Mouse (Mus musculus) embryonic stem cell, embryonic (primary cell): ENCODE data around the gene Cfap157.

Source experiments
- CTCF ChIA-PET, 4 experiments: fragments of 300-600 bp in 2 of 4; fragments of 350-600 bp in 2 of 4; sonication (Branson Sonifier 250); formaldehyde crosslinking; loops; one replicate each; lab custom pipeline; 2022; ENCODE audit warnings: inconsistent platforms in 2 of 4; lab: Charles Lee
- POLR2A ChIA-PET, 4 experiments: fragments of 300-600 bp in 2 of 4; fragments of 350-600 bp in 2 of 4; sonication (Branson Sonifier 250); formaldehyde crosslinking; loops; one replicate each; lab custom pipeline; 2022; ENCODE audit warnings: antibody characterized with exemption in 4 of 4, inconsistent platforms in 1 of 4; lab: Charles Lee

The Cfap157 gene

DNA sequence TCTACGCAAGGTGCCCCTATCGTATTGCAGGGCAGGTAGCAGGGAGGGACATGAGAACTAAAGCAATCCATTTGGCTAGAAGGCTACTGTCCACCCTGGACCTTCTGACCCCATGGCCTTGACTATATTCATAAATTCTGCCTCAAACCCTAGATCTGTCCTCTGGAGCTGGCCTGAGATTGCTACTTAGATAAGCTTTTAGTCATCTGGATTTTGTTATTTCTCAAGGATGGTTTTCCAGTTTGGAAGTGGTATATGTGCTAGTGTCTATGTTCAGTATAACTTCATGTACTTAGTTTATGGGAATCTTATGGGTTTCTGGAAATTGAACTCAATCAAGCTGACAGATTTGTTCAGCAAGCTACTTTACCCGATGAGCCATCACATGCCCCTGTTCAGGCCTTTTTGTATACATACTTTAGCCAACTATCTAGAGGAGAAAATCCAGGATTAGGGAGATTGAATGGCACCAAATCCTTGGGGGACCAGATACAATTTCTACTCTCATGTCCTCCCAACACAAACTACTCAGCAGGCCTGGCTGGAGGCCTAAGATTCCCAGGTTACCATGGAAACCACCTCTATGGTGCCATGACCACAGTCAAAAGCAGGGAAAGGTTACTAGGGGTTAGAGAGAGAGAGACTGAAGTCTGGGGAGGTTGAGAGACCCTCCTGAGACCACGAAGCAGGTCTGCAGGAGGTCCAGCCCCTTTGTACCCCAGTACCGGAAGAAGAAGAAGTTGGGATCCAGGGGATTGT is 14.7 kb downstream of the Cfap157 start:
- ChIA-PET POLR2A (interaction anchor here in 1 of 4 experiments (1.0 to 4.3 kb wide), 5 partner anchors 13 to 108 kb away, joined by 3 to 28 read pairs (median 3); partner anchors contain the start of gene Tor2a), CTCF (interaction anchor here in 3 of 4 experiments (1.2 to 2.2 kb wide), 8 partner anchors 8 to 90 kb away, joined by 3 to 7 read pairs (median 5); partner anchors contain the start of gene Tor2a (in 3 of the 3))

DNA sequence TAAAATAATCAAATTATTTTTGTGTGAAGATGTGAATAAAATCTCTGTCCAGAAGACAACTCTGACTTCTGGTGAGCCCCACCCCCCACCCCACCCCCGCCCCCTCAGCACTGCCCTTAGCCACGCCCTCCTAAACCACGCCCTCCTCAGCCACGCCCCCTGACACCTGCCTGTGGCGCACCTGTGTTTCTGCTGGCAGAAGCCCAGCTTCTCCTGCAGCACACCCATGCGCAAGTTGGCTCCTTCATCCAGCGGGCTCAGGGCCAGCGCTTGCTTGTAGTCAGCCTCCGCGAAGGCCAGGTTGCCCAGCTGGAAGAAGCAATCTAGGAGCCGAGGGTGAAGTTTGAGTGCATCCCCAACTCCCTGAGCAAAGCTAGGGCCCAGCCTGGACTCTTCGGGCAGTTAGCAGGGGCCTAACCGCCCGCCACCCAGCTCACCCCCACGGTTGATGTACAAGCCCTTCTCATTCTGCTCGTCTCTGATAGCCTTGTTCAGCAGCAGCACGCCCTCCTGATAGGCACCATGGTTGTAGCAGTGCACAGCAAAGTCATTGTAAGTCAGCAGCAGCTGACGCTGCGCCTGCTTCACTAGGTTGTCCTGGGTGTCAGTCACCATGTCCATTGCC is 15.5 kb downstream of the Cfap157 start:
- ChIA-PET CTCF (interaction anchor here in 3 of 4 experiments (0.6 to 2.2 kb wide), 8 partner anchors 8 to 90 kb away, joined by 3 to 7 read pairs (median 5); partner anchors contain the start of gene Tor2a (in 3 of the 3)), POLR2A (interaction anchor here in 3 of 4 experiments (0.6 to 4.3 kb wide), 9 partner anchors 12 to 363 kb away, joined by 3 to 28 read pairs (median 3); partner anchors contain the start of genes Fpgs (in 1 of the 3), Garnl3 (in 1 of the 3) and Tor2a (in 1 of the 3))

DNA sequence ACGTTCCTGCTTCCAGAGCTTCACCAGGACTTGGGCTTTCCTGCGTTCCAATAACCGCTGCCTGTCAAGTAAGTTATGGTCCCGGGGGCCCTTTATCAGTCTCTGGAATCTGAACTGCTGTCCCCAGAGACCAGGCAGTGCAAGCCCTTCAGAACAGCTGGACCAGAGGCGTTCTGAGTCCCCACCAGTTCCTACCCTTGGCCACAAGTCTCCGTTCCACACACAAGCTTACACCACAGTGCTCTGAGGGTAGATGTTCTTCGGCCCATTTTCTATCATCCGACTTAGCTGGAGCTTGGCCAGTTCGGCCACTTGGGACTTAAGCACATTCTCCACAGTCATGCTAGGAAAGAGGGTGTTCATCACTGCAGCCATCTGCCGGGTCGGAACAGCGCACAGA is 17.0 kb downstream of the Cfap157 start:
- ChIA-PET POLR2A (interaction anchor here in 3 of 4 experiments (0.8 to 4.3 kb wide), 8 partner anchors 8 to 364 kb away, joined by 3 to 28 read pairs (median 3); partner anchors contain the start of genes Tor2a (in 3 of the 3), Garnl3 (in 1 of the 3), Ptrh1 (in 1 of the 3) and Ttc16 (in 1 of the 3)), CTCF (interaction anchor here in 3 of 4 experiments (0.6 to 4.1 kb wide), 8 partner anchors 9 to 897 kb away, joined by 4 to 13 read pairs (median 6); partner anchors contain the start of gene Tor2a (in 2 of the 3))

DNA sequence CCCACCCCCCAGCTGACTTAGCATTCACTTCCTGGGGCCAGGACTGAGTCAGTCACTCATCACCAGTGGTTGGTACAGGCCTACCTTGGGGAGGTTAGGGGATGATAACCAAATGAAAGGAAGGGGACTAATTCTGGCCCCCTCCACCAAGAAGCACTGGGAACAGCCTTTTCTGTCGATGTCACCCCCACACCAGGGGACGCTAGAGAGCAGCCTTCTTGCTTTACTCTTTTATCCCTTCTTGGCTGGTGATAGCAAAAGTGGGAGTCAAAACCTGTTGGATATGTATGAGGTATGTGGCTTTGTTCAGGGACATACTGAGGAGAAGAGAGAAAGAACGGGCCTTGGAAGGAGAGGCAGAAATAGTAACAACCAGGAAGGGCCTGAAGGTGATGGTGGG is 20.9 kb downstream of the Cfap157 start:
- ChIA-PET POLR2A (interaction anchor here in 2 of 4 experiments (1.2 to 2.2 kb wide), 3 partner anchors 12 to 58 kb away, joined by 4 to 5 read pairs (median 4); partner anchors contain the start of genes Ptrh1 (in 1 of the 2) and Ttc16 (in 1 of the 2)), CTCF (interaction anchor here (0.5 to 1.5 kb wide), 6 partner anchors 18 to 191 kb away, joined by 3 to 4 read pairs (median 3); no protein-coding TSS in a partner anchor)

DNA sequence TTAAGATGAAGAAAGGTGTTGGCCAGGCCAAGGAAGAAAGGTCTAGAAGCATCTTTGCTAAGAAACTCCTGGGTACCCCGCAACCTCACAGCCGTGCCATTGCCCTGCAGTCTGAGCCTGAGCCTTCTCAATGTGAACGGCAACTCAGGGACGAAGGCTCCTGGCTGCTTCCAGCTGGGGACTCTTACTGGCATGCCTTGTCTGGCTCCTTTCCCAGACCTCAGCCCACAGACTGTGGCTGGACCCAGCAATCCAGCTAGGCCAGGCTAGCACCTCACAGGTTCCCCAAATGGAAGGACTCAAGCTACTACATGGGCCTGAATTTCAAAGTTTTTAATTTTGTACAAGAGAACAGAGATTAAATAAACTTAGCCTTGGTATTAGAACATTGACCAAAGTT is 22.4 kb downstream of the Cfap157 start:
- ChIA-PET CTCF (interaction anchor here in 2 of 4 experiments (0.7 to 1.5 kb wide), 3 partner anchors 17 to 72 kb away, joined by 3 to 5 read pairs (median 3); no protein-coding TSS in a partner anchor), POLR2A (interaction anchor here in 3 of 4 experiments (0.6 to 2.2 kb wide), 10 partner anchors 10 to 133 kb away, joined by 3 to 5 read pairs (median 3); partner anchors contain the start of genes Cdk9 (in 2 of the 3), Cfap157 (in 1 of the 3), Ptrh1 (in 1 of the 3) and Ttc16 (in 1 of the 3))

DNA sequence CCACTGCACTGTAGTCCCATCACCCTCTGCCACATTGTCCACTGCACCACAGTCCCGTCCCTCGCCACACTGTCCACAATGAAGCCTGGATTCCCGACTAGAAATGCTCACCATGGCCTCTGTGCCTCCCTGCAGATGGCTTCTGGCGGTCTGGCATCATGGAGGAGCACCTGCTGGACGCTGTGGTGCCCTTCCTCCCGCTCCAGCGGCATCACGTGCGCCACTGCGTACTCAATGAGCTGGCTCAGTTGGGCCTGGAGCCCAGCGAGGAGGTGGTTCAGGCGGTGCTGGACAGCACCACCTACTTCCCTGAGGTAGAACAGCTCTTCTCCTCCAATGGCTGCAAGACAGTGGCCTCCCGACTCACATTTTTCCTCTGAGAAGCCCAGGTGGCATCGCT is 22.9 kb downstream of the Cfap157 start:
- ChIA-PET CTCF (interaction anchor here in 1 of 4 experiments (0.9 kb wide), 1 partner anchor 53 kb away, joined by 3 read pairs; no protein-coding TSS in a partner anchor), POLR2A (interaction anchor here in 2 of 4 experiments (1.0 to 2.2 kb wide), 6 partner anchors 10 to 133 kb away, joined by 3 to 5 read pairs (median 3); partner anchors contain the start of genes Cfap157 (in 1 of the 2), Ptrh1 (in 1 of the 2) and Ttc16 (in 1 of the 2))

DNA sequence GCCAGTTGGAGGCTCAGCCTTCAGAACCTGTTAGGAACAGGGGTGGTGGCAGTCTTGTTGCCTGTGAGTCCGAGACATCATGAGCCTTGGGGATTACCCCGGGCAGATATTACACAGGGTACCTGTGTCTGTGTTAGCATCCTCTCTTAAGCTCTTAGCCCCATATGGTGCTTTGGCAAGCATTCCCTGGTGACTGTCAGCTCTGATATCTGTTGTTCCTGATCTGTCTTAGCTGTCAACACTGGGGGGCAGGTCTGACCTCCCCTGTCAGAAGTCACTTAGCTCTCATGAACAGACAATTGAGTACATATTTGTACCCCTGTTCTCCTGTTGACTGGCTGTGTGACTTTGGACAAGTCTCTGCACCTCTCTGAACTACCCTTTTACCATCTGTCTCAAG is 25.2 kb downstream of the Cfap157 start:
- CTCF ChIA-PET: interaction anchor here in 2 of 4 experiments (1.3 to 4.1 kb wide), 7 partner anchors 20 to 153 kb away, joined by 3 to 35 read pairs (median 8); no protein-coding TSS in a partner anchor

DNA sequence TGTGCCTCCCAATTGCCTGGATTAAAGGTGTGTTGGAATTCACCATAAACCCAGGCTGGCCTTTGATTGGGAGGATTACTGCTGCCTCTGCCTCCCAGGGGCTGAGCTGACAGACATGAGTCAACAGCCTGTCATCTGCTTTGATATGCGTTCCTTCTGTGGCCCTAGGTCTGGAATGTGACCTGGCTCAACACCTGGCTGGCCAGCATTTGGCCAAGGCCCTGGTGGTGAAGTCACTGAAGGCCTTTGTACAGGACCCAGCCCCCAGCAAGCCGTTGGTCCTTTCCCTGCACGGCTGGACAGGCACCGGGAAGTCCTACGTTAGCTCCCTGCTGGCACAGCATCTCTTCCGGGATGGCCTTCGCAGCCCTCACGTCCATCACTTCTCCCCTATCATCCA is 25.7 kb downstream of the Cfap157 start:
- ChIA-PET POLR2A (interaction anchor here in 3 of 4 experiments (0.6 to 5.2 kb wide), 7 partner anchors 8 to 523 kb away, joined by 3 to 28 read pairs (median 3); no protein-coding TSS in a partner anchor), CTCF (interaction anchor here in 3 of 4 experiments (0.6 to 4.1 kb wide), 22 partner anchors 8 to 375 kb away, joined by 3 to 35 read pairs (median 8); no protein-coding TSS in a partner anchor)

More for the DNA sequence above, 25.2 kb downstream of the Cfap157 start:
- POLR2A ChIA-PET: interaction anchor here in 3 of 4 experiments (0.6 to 5.2 kb wide), 7 partner anchors 8 to 524 kb away, joined by 3 to 28 read pairs (median 4); no protein-coding TSS in a partner anchor

DNA sequence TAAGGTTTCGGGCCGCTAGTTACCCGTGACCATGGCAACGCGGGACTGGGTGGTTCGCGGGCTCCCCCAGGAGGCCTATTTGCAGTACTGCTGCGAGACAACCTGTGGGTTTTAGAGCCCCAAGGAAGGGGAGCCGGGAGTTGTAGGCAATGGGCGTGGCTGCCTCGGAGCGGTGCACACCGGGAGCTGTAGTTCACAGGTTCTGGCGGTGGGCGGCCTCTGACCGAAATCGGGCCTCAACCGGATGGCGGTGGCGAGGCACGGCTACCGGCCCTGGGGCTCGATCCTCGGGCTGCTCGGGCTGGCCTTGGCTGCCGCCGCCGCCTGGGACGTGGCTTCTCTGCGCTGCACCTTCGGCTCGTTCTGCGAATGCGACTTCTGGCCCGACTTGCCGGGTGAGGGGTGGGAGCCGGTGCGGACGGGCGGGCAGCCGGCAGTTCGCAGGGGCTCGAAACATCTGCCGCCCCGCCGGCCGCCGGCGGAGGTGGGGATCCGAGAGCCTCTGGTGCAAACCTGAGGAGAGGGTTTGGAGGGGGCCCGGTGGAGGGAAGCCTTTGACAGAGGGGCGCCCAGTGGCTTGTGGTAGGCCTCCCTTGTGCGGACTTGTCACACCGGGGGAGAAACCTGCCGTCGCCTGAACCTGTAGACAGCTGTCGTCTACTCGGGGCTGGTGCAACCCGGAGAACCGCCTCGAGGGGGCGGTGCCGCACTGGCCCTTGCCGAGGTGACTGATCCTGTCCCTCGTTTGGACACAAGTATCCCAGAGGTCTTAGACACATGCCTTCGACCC is 27.0 kb downstream of the Cfap157 start, which contains the start of gene Tor2a:
Gene Tor2a (plus strand): TSS at position 179 of the 790 bp plus-strand sequence.
- ChIA-PET CTCF (interaction anchor here (0.5 to 4.1 kb wide), 99 partner anchors 8 to 875 kb away, joined by 3 to 35 read pairs (median 5); partner anchors contain the start of genes 6330409D20Rik (in 2 of the 4), Cdk9 (in 2 of the 4), Ptrh1 (in 2 of the 4) and Ttc16 (in 2 of the 4)), POLR2A (interaction anchor here in 3 of 4 experiments (0.5 to 5.2 kb wide), 49 partner anchors 9 to 268 kb away, joined by 3 to 28 read pairs (median 4); partner anchors contain the start of genes Cdk9 (in 2 of the 3), Fpgs (in 1 of the 3), Lrsam1 (in 1 of the 3) and Rpl12 (in 1 of the 3))

DNA sequence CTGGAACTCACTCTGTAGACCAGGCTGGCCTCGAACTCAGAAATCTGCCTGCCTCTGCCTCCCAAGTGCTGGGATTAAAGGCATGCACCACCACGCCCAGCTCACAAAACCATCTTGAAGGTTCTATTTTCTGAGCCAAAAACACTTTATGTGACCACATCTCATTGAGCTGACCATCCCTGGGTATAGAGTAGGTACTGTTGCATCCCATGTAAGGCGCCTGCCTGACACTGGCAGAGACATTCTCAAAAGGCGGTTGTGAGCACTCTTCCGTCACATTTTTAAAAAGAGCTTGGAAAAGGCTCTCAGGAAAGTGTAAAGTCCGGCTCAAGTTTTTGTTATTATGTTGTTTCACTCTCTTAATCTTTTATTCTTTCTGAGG is 27.6 kb downstream of the Cfap157 start:
- ChIA-PET POLR2A (interaction anchor here in 3 of 4 experiments (0.6 to 5.2 kb wide), 41 partner anchors 10 to 225 kb away, joined by 3 to 28 read pairs (median 4); partner anchors contain the start of genes Cdk9 (in 2 of the 3), Fpgs (in 1 of the 3), Lrsam1 (in 1 of the 3) and Rpl12 (in 1 of the 3)), CTCF (interaction anchor here (0.5 to 4.1 kb wide), 65 partner anchors 8 to 614 kb away, joined by 3 to 35 read pairs (median 6); partner anchors contain the start of genes Cdk9 (in 2 of the 4), Ptrh1 (in 2 of the 4), Ttc16 (in 2 of the 4) and 6330409D20Rik (in 1 of the 4))

DNA sequence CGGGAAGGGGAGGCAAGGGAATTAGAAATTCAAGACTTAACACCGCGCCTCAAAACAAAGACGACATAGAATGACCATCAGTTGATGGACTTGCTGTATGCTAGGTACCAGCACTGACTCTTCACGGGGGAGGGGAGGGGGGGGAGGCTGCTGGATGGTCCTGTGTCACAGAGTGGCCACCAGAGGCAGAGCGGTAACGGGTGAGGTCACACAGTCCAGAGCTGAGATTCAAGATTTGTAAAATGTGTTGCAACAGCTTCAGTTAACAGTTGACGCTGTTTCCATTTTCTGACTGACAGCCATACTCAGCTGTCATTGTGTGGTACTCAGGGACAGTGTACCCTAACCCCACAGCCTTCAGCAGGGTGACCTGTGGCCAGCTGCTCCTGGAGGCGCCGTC is 32.0 kb downstream of the Cfap157 start:
- ChIA-PET POLR2A (interaction anchor here in 3 of 4 experiments (0.5 to 2.6 kb wide), 14 partner anchors 10 to 436 kb away, joined by 3 to 14 read pairs (median 4); partner anchors contain the start of gene 6330409D20Rik (in 1 of the 3)), CTCF (interaction anchor here in 3 of 4 experiments (0.6 to 2.0 kb wide), 9 partner anchors 9 to 172 kb away, joined by 3 to 10 read pairs (median 4); no protein-coding TSS in a partner anchor)

DNA sequence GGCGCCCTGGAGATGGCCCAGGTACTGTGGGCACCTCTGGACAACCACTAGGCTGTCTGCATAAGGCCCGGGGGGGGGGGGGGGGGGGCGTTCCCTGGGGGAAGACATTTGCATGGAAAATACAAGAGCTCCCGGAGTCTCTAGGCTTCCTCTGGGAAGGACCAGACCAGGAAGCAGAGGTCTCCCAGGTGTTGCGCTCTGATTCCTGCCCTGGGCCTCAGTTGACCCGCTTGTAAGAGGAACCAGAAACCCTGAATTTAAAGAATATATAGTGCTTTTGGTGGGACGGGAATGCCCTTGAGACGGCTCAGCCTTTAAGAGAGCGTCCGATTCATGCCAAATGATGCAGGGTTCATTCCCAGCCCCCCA is 32.6 kb downstream of the Cfap157 start:
- ChIA-PET CTCF (interaction anchor here in 3 of 4 experiments (0.6 to 2.0 kb wide), 14 partner anchors 8 to 177 kb away, joined by 3 to 10 read pairs (median 3); no protein-coding TSS in a partner anchor), POLR2A (interaction anchor here (0.5 to 2.6 kb wide), 22 partner anchors 10 to 414 kb away, joined by 3 to 14 read pairs (median 4); partner anchors contain the start of genes 6330409D20Rik (in 1 of the 4), Cdk9 (in 1 of the 4) and Fpgs (in 1 of the 4))

DNA sequence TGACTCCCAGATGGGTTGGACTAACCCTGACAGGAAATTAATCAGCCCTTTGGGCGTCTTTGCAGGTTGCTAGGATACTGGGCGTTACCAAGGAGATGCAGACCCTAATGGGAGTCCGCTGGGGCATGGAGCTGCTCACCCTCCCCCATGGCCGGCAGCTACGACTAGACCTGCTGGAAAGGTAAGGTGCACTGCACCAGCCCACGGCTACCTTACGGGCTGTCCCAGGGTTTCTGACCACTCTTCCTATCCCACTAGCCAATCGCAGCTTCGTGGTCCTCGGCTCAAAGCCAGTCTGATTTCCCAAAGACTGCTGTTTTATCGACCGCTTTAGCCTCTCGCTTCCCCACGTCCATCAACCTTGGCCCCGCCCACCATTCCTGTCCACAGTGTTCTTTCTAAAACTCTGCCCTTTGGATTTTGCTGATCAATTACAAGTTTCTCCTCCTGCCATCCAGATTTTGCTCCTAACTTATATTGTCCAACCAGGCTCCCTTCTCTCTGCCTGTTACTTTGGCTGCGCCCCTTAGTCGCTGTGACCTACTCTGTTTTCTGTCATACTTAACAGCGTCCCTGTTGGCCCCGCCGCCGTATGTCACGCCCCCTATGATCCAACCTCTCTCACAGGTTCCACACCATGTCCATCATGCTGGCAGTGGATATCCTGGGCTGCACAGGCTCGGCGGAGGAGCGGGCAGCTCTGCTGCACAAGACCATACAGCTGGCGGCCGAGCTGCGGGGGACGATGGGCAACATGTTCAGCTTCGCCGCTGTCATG is 33.2 kb downstream of the Cfap157 start:
- CTCF ChIA-PET: interaction anchor here (0.5 to 2.0 kb wide), 20 partner anchors 8 to 177 kb away, joined by 3 to 10 read pairs (median 3); no protein-coding TSS in a partner anchor
- POLR2A ChIA-PET: interaction anchor here (0.6 to 2.6 kb wide), 32 partner anchors 9 to 414 kb away, joined by 3 to 14 read pairs (median 3); partner anchors contain the start of genes 6330409D20Rik (in 1 of the 4), Cdk9 (in 1 of the 4), Fpgs (in 1 of the 4) and Lrsam1 (in 1 of the 4)

DNA sequence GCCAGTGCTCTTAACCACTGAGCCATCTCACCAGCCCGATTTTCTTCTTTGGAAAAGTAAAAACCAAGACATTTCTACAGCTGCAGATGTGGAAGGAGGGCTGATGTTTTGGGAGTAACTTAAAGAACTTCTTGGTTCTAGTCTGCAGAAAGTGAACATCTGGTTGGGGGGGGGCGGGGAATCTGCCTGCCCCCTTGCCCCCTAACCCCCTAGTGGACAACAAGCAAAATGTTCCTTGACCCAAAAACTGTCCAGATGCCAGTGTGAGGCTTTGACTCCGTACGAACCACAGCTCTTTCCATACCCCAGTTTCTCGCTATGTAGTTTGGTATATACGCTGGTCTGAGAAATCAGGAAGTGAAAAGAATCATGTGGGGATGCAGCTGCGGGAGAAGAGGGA is 34.0 kb downstream of the Cfap157 start:
- ChIA-PET POLR2A (interaction anchor here in 2 of 4 experiments (0.6 to 2.6 kb wide), 17 partner anchors 8 to 232 kb away, joined by 3 to 14 read pairs (median 4); partner anchors contain the start of genes 6330409D20Rik (in 1 of the 2), Fpgs (in 1 of the 2), Lrsam1 (in 1 of the 2) and Rpl12 (in 1 of the 2)), CTCF (interaction anchor here in 1 of 4 experiments (0.8 to 2.0 kb wide), 9 partner anchors 17 to 178 kb away, joined by 3 to 10 read pairs (median 3); no protein-coding TSS in a partner anchor)
